9 mouse cellular contexts compared by ENCODE assay signal in the genomic region with DNA sequence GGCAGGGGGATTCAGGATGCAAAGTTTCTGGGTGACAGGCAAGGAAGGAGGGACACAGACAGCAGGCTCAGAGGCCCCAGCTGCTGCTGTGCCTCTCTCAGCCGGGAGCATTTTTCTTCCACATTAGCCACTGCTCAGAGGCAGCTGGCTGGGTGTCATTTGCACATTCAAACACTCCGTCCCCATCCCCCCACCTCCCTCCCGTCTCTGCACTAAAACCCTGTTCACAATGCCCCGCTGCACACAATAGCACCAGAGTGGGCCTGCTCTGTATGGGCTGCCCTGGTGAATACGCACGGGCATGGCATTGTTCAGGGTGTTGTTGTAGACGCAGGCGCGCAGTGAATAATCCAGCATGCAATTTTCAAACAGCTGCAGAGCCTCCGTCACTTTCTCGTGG.
DNase-seq lines count a peak whose midpoint lies in the region; ATAC-seq and TF ChIP-seq lines count a peak whose summit lies in the region.
"Had no signal": no experiment of that assay in that cellular context is flagged by ENCODE, and none has a peak within 500 bp of the region (broad histone marks: within the 10 kb centered on the region; RNA-seq: fewer than 3 reads in every experiment).

No protein-coding gene starts in this region.

- WGBS in forebrain, embryonic 15.5 days: 3% methylated on average over 11 of the region's 11 CpGs
- WGBS in midbrain, embryonic 11.5 days: 4% methylated on average over 11 of the region's 11 CpGs

- no peak overlapping the region for H3K4me3 ChIP-seq in ES-Bruce4 (ENCODE audit: low read depth, low read length)
- no peak overlapping the region for H3K4me3 ChIP-seq in forebrain, embryonic 15.5 days
- H3K4me3 ChIP-seq in midbrain, embryonic 11.5 days (ENCODE audit: low read depth, low read length): no peak overlapping the region

- no peaks in the 10 kb centered on the region for H3K4me1 ChIP-seq in ES-Bruce4 (ENCODE audit: control insufficient read depth, insufficient read depth, low read length)
- peaks cover 29% of the 10 kb centered on the region for H3K4me1 ChIP-seq in forebrain, embryonic 15.5 days
- peaks cover 33% of the 10 kb centered on the region for H3K4me1 ChIP-seq in midbrain, embryonic 11.5 days (ENCODE audit: control insufficient read depth, insufficient read depth, low read length)

- no peak for TF ChIP-seq POLR2A in ES-Bruce4 (IDR thresholded peaks at IDR 0.05; ENCODE audit: insufficient read depth, low read length)

- no peak overlapping the region for H3K9ac ChIP-seq in ES-Bruce4 (ENCODE audit: low read depth, poor library complexity, severe bottlenecking)
- no peak overlapping the region; the same call in 1 of the 2 replicates for H3K9ac ChIP-seq in forebrain, embryonic 15.5 days (replicated peaks)
- peak overlapping the region; percentile 56 for H3K9ac ChIP-seq in midbrain, embryonic 11.5 days (ENCODE audit: low read length)

- peak; percentile 95 for ATAC-seq in forebrain, embryonic 15.5 days (replicated peaks)
- ATAC-seq in midbrain, embryonic 11.5 days (ENCODE audit: low FRiP score): peak; percentile 99

- no peak for TF ChIP-seq CTCF in ES-Bruce4 (IDR thresholded peaks at IDR 0.05; ENCODE audit: low read depth, low read length)

- H3K4me2 ChIP-seq in forebrain, embryonic 15.5 days (replicated peaks): peak overlapping the region; percentile 18; the same call in 1 of the 2 replicates
- peak overlapping the region; percentile 24 for H3K4me2 ChIP-seq in midbrain, embryonic 11.5 days

- no peaks in the 10 kb centered on the region for H3K36me3 ChIP-seq in ES-Bruce4 (ENCODE audit: control insufficient read depth, insufficient read depth, low read length, poor library complexity, severe bottlenecking)
- no peaks in the 10 kb centered on the region for H3K36me3 ChIP-seq in forebrain, embryonic 15.5 days
- H3K36me3 ChIP-seq in midbrain, embryonic 11.5 days (ENCODE audit: control insufficient read depth, insufficient read depth, low read length): peaks cover 5% of the 10 kb centered on the region; the same call in 1 of the 2 replicates

- no peaks in the 10 kb centered on the region for H3K27me3 ChIP-seq in ES-Bruce4 (ENCODE audit: control insufficient read depth, insufficient read depth, low read length, poor library complexity, severe bottlenecking)
- no peaks in the 10 kb centered on the region for H3K27me3 ChIP-seq in forebrain, embryonic 15.5 days
- no peaks in the 10 kb centered on the region for H3K27me3 ChIP-seq in midbrain, embryonic 11.5 days (ENCODE audit: control insufficient read depth, insufficient read depth, low read length)

- 0 out of 2 replicates have a peak, but pooled peaks have one; percentile 76 for TF ChIP-seq EP300 in ES-Bruce4 (IDR thresholded peaks at IDR 0.05; ENCODE audit: insufficient read depth, low read depth, low read length)

- peak; percentile 63 to 70 for DNase-seq in cerebellum, postnatal 10 days
- DNase-seq in cerebellum, postnatal 14 days: no peak
- DNase-seq in midbrain, embryonic 11.5 days (ENCODE audit: low spot score, missing footprints): peak; percentile 96
- no peak for DNase-seq in thymus, postnatal 14 days
- DNase-seq in Muller cell, postnatal 12 days (ENCODE audit: inconsistent ontology term): no peak
- no peak for DNase-seq in adrenal gland, adult (ENCODE audit: inconsistent age in 2 of 2, low spot score in 1 of 2)

- H3K27ac ChIP-seq in ES-Bruce4 (ENCODE audit: insufficient read depth, low read length): no peak overlapping the region
- H3K27ac ChIP-seq in forebrain, embryonic 15.5 days (replicated peaks): peak overlapping the region; percentile 87
- peak overlapping the region; percentile 95 for H3K27ac ChIP-seq in midbrain, embryonic 11.5 days (ENCODE audit: low read depth, low read length)
- H3K27ac ChIP-seq: macrophage had no signal

- no peaks in the 10 kb centered on the region for H3K9me3 ChIP-seq in ES-Bruce4 (replicated peaks; ENCODE audit: control insufficient read depth, insufficient read depth, low read length, poor library complexity, severe bottlenecking)
- H3K9me3 ChIP-seq in forebrain, embryonic 15.5 days: no peaks in the 10 kb centered on the region
- no peaks in the 10 kb centered on the region for H3K9me3 ChIP-seq in midbrain, embryonic 11.5 days (ENCODE audit: control insufficient read depth, low read length)

Comparison
In these comparisons a context has a peak if more than half of its experiments do, and no peak if none do; other contexts are left out.
1. DNase-seq: peak in cerebellum, postnatal 10 days (2 of 2) and midbrain, embryonic 11.5 days (single experiment); none in cerebellum, postnatal 14 days (0 of 2), thymus, postnatal 14 days (single experiment), Muller cell, postnatal 12 days (single experiment) and adrenal gland, adult (0 of 2).